ENCODE assay signal across 15 mouse cellular contexts in genomic region chr2:23314869-23315268, GRCm38 (mm10). TPM values are rescaled to one million over a fixed set of nuclear protein-coding genes. Genes with fewer than 3 reads are reported as not detected.
DNase-seq lines count a peak whose midpoint lies in the region; ATAC-seq and TF ChIP-seq lines count a peak whose summit lies in the region.
"Had no signal": no experiment of that assay in that cellular context is flagged by ENCODE, and none has a peak within 500 bp of the region (broad histone marks: within the 10 kb centered on the region; RNA-seq: fewer than 3 reads in every experiment).

No protein-coding gene starts in this region.

- H3K27me3 ChIP-seq in E14TG2a.4 (ENCODE audit: insufficient read depth, low read length): 0 out of 2 replicates have a peak, but pooled peaks cover 2% of the 10 kb centered on the region
- H3K27me3 ChIP-seq: neural tube, embryonic 12.5 days had no signal

- TF ChIP-seq CTCF in gastrocnemius, adult 2 months (IDR thresholded peaks at IDR 0.05): 0 out of 2 replicates have a peak, but pooled peaks have one; percentile 5
- TF ChIP-seq CTCF in left cerebral cortex, adult 2 months (IDR thresholded peaks at IDR 0.05): peak; percentile 47
- peak; percentile 44 for TF ChIP-seq CTCF in E14TG2a.4 (conservative IDR thresholded peaks at IDR 0.05; ENCODE audit: low read length)

- H3K27ac ChIP-seq in gastrocnemius, adult 2 months: no peak overlapping the region
- no peak overlapping the region for H3K27ac ChIP-seq in left cerebral cortex, adult 2 months
- H3K27ac ChIP-seq: limb, embryonic 10.5 days; neural tube, embryonic 12.5 days had no signal

- DNase-seq in gastrocnemius, adult 2 months: no peak
- no peak for DNase-seq in gastrocnemius, postnatal 4 days (ENCODE audit: low spot score in 2 of 2)
- no peak for DNase-seq in left cerebral cortex, adult 2 months (ENCODE audit: extremely low spot score in 1 of 2, low spot score in 2 of 2)
- no peak for DNase-seq in left cerebral cortex, adult 8-10 months (ENCODE audit: low spot score in 2 of 2)
- no peak for DNase-seq in spleen, postnatal 14 days (ENCODE audit: low spot score in 2 of 2)
- DNase-seq: cerebellum, adult 9-10 months; gastrocnemius, postnatal 36 days; heart, postnatal 36 days; kidney, postnatal 36 days; right cerebral cortex, postnatal 4 days had no signal

- no peak overlapping the region for H3K4me3 ChIP-seq in gastrocnemius, adult 2 months
- no peak overlapping the region for H3K4me3 ChIP-seq in left cerebral cortex, adult 2 months
- no peak overlapping the region for H3K4me3 ChIP-seq in E14TG2a.4 (replicated peaks; ENCODE audit: low read length)
- H3K4me3 ChIP-seq: erythroblast, embryonic 14.5 days; limb, embryonic 10.5 days; neural tube, embryonic 12.5 days had no signal

- no peaks in the 10 kb centered on the region for H3K9me3 ChIP-seq in E14TG2a.4 (ENCODE audit: low read length)
- H3K9me3 ChIP-seq: limb, embryonic 10.5 days; neural tube, embryonic 12.5 days had no signal

- H3K36me3 ChIP-seq in E14TG2a.4 (ENCODE audit: insufficient read depth, low read length): no peaks in the 10 kb centered on the region
- H3K36me3 ChIP-seq: limb, embryonic 10.5 days; neural tube, embryonic 12.5 days had no signal

- peak; percentile 60 for ATAC-seq in common myeloid progenitor, adult 5-6 weeks (replicated peaks; ENCODE audit: low read depth, poor library complexity, severe bottlenecking)

- H3K4me1 ChIP-seq in E14TG2a.4 (replicated peaks; ENCODE audit: low read depth, low read length): no peaks in the 10 kb centered on the region
- H3K4me1 ChIP-seq: limb, embryonic 10.5 days; neural tube, embryonic 12.5 days had no signal

- intact Hi-C loops in gastrocnemius, adult 2 months (cut with DNase I): no loop called here
- intact Hi-C loops in left cerebral cortex, adult 2 months (cut with DNase I): loop anchor here (5.0 kb wide), 1 partner anchor 867 kb away; no protein-coding TSS in a partner anchor

RNA-seq across cellular contexts. Expression of gene Nxph2, which starts 6.2 kb away (rescaled TPM):
- not detected for total RNA-seq in gastrocnemius, adult 2 months (2021)
- not detected for total RNA-seq in gastrocnemius, postnatal 4 days (2021)
- total RNA-seq in left cerebral cortex, adult 2 months (2021): 1 to 10 TPM; 2.2 to 2.3 TPM
- total RNA-seq in left cerebral cortex, adult 8-10 months (2022): 1 to 10 TPM; 2.0 to 2.8 (median 2.2) TPM
- not detected in 2 replicates for total RNA-seq in common myeloid progenitor, adult 5-6 weeks (2017)
- total RNA-seq: gastrocnemius, postnatal 36 days; heart, postnatal 36 days had no signal
